Mouse (Mus musculus) G1E-ER4 (cell line): ENCODE data around the gene Tmem101. TPM values are rescaled to one million over a fixed set of nuclear protein-coding genes. Genes with fewer than 3 reads are reported as not detected.

Source experiments
- GATA1 ChIP-seq: IDR thresholded peaks from one replicate; pipeline ENCODE4 v1.8.0; 2012; ENCODE audit warnings: low read length, inconsistent platforms
- polyA plus RNA-seq: library from polyadenylated mRNA; stranded (reverse); fragments of >175 nt; gene quantifications from 2 replicates; pipeline ENCODE4 v1.2.3, GENCODE M21; 2012

Tmem101 gene
- polyA plus RNA-seq = 13.0 and 14.8 TPM in 2 replicates

- TF ChIP-seq GATA1 = no peak
Observed at GRCm38 (mm10) chr11:102156039-102156785, at the start of gene Tmem101. Tmem101 (minus strand) TSS chr11:102156404.

GRCm38 (mm10) chr11:102201408-102201821 is 45.2 kb upstream of the Tmem101 start:
- no peak for TF ChIP-seq GATA1

- no peak for TF ChIP-seq GATA1
Observed at GRCm38 (mm10) chr11:102199856-102200255, 43.7 kb upstream of the Tmem101 start.

- TF ChIP-seq GATA1 = no peak
Observed at GRCm38 (mm10) chr11:102198245-102198644, 42.0 kb upstream of the Tmem101 start.

GRCm38 (mm10) chr11:102196018-102196797 is 40.0 kb upstream of the Tmem101 start:
- no peak for TF ChIP-seq GATA1

GRCm38 (mm10) chr11:102193657-102194440 is 37.6 kb upstream of the Tmem101 start:
- no peak for TF ChIP-seq GATA1

- TF ChIP-seq GATA1 = no peak
Observed at GRCm38 (mm10) chr11:102190848-102191247, 34.6 kb upstream of the Tmem101 start.

GRCm38 (mm10) chr11:102189461-102190436 is 33.5 kb upstream of the Tmem101 start, which contains the start of gene G6pc3:
G6pc3 (plus strand) TSS chr11:102189620.
- TF ChIP-seq GATA1 = no peak

GRCm38 (mm10) chr11:102188980-102189379 is 32.8 kb upstream of the Tmem101 start:
- no peak for TF ChIP-seq GATA1

- no peak for TF ChIP-seq GATA1
Observed at GRCm38 (mm10) chr11:102186235-102186634, 30.0 kb upstream of the Tmem101 start.

GRCm38 (mm10) chr11:102185677-102186076 is 29.5 kb upstream of the Tmem101 start:
- no peak for TF ChIP-seq GATA1

- TF ChIP-seq GATA1 = no peak
Observed at GRCm38 (mm10) chr11:102184646-102185495, 28.7 kb upstream of the Tmem101 start, which contains the start of gene Lsm12. Lsm12 (minus strand) TSS chr11:102185296.

- no peak for TF ChIP-seq GATA1
Observed at GRCm38 (mm10) chr11:102184253-102184645, 28.0 kb upstream of the Tmem101 start.

GRCm38 (mm10) chr11:102179836-102180235 is 23.6 kb upstream of the Tmem101 start:
- TF ChIP-seq GATA1 = no peak

- no peak for TF ChIP-seq GATA1
Observed at GRCm38 (mm10) chr11:102168689-102169088, 12.5 kb upstream of the Tmem101 start.
